Mouse (Mus musculus): ENCODE results near the gene Rbm47. TPM values are rescaled to one million over a fixed set of nuclear protein-coding genes. Genes with fewer than 3 reads are reported as not detected.

Gene Rbm47
- polyA plus RNA-seq, 1 experiment from 2014 or later = 70.7 TPM

DNA sequence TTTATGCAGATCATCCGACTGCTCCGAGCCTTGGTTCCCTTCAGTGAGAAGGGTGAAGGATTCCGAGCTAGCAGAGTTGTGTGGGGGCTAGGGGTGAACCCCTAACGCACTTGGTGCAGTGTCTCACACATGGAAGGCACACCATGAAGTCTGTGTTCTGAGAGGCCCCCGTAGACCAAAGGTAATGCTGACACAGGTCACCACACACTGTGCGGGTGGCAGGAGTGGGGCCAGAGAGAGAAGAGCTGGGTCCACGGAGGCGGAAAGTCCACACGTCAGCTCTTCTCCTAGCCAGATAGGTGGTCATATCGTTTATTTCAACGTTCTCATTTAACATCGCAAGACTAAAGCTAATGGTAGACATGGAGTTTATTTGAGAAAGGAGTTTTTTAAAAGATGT lies 97.0 kb downstream of the Rbm47 start:
- no peak overlapping the region for H3K4me2 ChIP-seq (replicated peaks; ENCODE audit: low read depth)
- DNase-seq (ENCODE audit: low spot score) = no peak
- H3K36me3 ChIP-seq (ENCODE audit: control insufficient read depth, insufficient read depth, low read length) = no peaks in the 10 kb centered on the region
- no peaks in the 10 kb centered on the region for H3K27me3 ChIP-seq (ENCODE audit: control insufficient read depth, insufficient read depth, low read length)
- H3K9ac ChIP-seq (ENCODE audit: low read length) = no peak overlapping the region
- ATAC-seq (ENCODE audit: low FRiP score, low TSS enrichment) = no peak
- 77% methylated on average over 12 of the region's 12 CpGs for WGBS
- H3K4me1 ChIP-seq (replicated peaks; ENCODE audit: control insufficient read depth, insufficient read depth) = 0 out of 2 replicates have a peak, but pooled peaks cover 4% of the 10 kb centered on the region
- H3K27ac ChIP-seq (replicated peaks) = peak overlapping the region; percentile 70
- no peak overlapping the region for H3K4me3 ChIP-seq (ENCODE audit: low read depth, low read length)
- H3K9me3 ChIP-seq (ENCODE audit: control insufficient read depth, low read length) = no peaks in the 10 kb centered on the region
- TF ChIP-seq EP300 (optimal IDR thresholded peaks at IDR 0.05) (no peak), CTCF (IDR thresholded peaks at IDR 0.05; ENCODE audit: low read depth) (no peak)

DNA sequence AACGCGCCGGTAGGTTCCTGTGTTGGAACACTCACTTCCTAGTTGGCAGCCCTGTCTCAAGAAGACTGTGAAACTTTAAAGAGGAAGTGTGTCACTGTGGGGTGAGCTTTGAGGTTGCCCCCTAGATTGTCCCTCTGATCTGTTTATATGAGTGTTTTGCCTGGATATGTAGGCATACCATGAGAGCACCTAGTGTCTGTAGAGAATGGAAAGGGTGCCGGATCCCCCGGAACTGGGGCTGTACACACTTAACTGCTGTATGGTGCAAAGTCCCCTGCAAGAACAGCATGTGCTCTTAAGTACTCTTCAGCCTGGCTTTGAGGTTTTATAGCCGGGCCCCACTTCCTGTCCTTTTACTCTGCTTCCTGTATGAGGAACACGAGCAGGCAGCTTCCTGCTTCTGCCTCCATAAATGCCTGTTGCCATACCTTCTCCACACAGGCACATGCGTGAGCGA lies 97.9 kb downstream of the Rbm47 start:
- H3K27ac ChIP-seq (replicated peaks) = peak overlapping the region; percentile 70
- H3K4me3 ChIP-seq (ENCODE audit: low read depth, low read length) = no peak overlapping the region
- no peak overlapping the region for H3K9ac ChIP-seq (ENCODE audit: low read length)
- no peaks in the 10 kb centered on the region for H3K9me3 ChIP-seq (ENCODE audit: control insufficient read depth, low read length)
- no peaks in the 10 kb centered on the region for H3K27me3 ChIP-seq (ENCODE audit: control insufficient read depth, insufficient read depth, low read length)
- no peak for TF ChIP-seq EP300 (optimal IDR thresholded peaks at IDR 0.05)
- TF ChIP-seq CTCF (IDR thresholded peaks at IDR 0.05; ENCODE audit: low read depth) = no peak
- H3K4me2 ChIP-seq (replicated peaks; ENCODE audit: low read depth) = no peak overlapping the region; the same call in 1 of the 2 replicates
- ATAC-seq (ENCODE audit: low FRiP score, low TSS enrichment) (peak; percentile 43), DNase-seq (ENCODE audit: low spot score) (peak; percentile 44)
- no peaks in the 10 kb centered on the region for H3K36me3 ChIP-seq (ENCODE audit: control insufficient read depth, insufficient read depth, low read length)
- 66% methylated on average over 9 of the region's 9 CpGs for WGBS
- 0 out of 2 replicates have a peak, but pooled peaks cover 4% of the 10 kb centered on the region for H3K4me1 ChIP-seq (replicated peaks; ENCODE audit: control insufficient read depth, insufficient read depth)

DNA sequence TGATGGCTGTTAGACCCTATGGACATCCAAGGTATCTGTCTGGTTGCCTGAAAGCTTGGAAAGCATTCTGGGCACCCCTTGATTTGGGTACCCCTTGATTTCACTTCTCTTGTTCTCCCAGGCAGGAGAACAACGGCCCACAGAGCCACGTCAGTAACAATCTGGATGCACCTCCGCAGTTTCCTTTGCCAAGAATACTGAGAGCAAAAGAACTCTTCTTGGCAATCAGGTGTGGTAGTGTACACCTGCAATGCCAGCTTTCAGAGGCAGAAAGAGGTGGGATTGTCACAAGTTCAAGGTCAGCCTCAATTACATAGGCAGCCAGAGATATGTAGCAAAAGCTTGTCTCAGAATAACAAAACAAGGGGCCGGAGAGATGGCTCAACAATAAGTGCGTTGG lies 98.7 kb downstream of the Rbm47 start:
- H3K9ac ChIP-seq (ENCODE audit: low read length) = no peak overlapping the region
- peak overlapping the region; percentile 65 for H3K27ac ChIP-seq (replicated peaks)
- H3K27me3 ChIP-seq (ENCODE audit: control insufficient read depth, insufficient read depth, low read length) = no peaks in the 10 kb centered on the region
- no peak overlapping the region for H3K4me3 ChIP-seq (ENCODE audit: low read depth, low read length)
- H3K4me1 ChIP-seq (replicated peaks; ENCODE audit: control insufficient read depth, insufficient read depth) = 0 out of 2 replicates have a peak, but pooled peaks cover 4% of the 10 kb centered on the region
- no peak for DNase-seq (ENCODE audit: low spot score)
- H3K4me2 ChIP-seq (replicated peaks; ENCODE audit: low read depth) = no peak overlapping the region
- H3K9me3 ChIP-seq (ENCODE audit: control insufficient read depth, low read length) = no peaks in the 10 kb centered on the region
- no peaks in the 10 kb centered on the region for H3K36me3 ChIP-seq (ENCODE audit: control insufficient read depth, insufficient read depth, low read length)
- TF ChIP-seq EP300 (optimal IDR thresholded peaks at IDR 0.05) (no peak), CTCF (IDR thresholded peaks at IDR 0.05; ENCODE audit: low read depth) (no peak)
- WGBS = 80% methylated on average over 5 of the region's 5 CpGs
- ATAC-seq (ENCODE audit: low FRiP score, low TSS enrichment) = no peak

DNA sequence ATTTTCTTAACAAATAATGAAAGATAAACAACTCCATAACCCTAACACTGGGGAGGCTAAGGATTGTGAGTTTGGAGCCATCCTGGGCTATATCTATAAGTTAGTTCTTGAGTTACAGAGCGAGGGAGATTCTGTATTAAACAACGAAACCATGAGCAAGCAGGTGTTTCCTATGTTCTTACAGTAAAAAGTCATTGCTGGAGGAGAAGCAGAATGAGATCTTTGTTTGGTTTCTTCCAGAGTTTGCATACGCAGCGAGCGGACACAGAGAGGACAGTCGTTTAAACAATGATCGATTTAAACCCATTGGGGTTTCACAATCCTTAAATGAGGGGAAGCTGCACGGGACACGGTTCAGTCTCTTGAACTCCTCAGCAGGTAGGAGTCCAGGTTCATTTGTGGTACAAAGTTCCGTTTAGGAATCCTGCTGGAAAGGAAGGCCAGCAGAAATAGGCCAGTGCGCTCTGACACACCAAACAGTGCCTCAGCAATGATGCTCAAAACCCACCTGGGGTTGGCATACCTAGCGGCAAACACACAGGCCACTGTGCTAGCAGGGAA lies 99.2 kb downstream of the Rbm47 start:
- H3K4me1 ChIP-seq (replicated peaks; ENCODE audit: control insufficient read depth, insufficient read depth) = 0 out of 2 replicates have a peak, but pooled peaks cover 4% of the 10 kb centered on the region
- ATAC-seq (ENCODE audit: low FRiP score, low TSS enrichment) (no peak), DNase-seq (ENCODE audit: low spot score) (no peak)
- no peak overlapping the region for H3K4me3 ChIP-seq (ENCODE audit: low read depth, low read length)
- no peak overlapping the region for H3K4me2 ChIP-seq (replicated peaks; ENCODE audit: low read depth)
- H3K27me3 ChIP-seq (ENCODE audit: control insufficient read depth, insufficient read depth, low read length) = no peaks in the 10 kb centered on the region
- H3K9ac ChIP-seq (ENCODE audit: low read length) = no peak overlapping the region
- H3K9me3 ChIP-seq (ENCODE audit: control insufficient read depth, low read length) = no peaks in the 10 kb centered on the region
- no peaks in the 10 kb centered on the region for H3K36me3 ChIP-seq (ENCODE audit: control insufficient read depth, insufficient read depth, low read length)
- WGBS = 61% methylated on average over 12 of the region's 12 CpGs
- H3K27ac ChIP-seq (replicated peaks) = peak overlapping the region; percentile 65
- no peak for TF ChIP-seq CTCF (IDR thresholded peaks at IDR 0.05; ENCODE audit: low read depth)
- TF ChIP-seq EP300 (optimal IDR thresholded peaks at IDR 0.05) = no peak

DNA sequence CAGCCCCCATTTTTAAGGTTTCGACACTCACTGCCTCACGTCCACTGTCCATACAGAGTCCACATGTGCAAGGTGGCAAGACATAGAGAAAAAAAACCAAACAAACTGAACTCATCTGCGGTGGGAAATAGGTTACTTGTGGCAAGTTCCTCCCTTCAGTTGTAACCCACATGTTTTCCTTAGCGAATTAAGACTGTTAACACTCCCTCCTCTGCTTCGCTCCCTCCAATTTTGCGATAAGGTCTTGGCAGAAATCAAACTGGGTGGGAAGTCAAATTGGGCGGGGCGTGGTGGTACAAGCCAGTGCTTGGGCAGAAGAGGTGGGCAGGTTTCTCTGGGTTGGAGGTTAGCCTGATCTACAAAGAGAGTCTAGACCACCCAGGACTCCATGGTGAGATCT lies 101.2 kb downstream of the Rbm47 start:
- H3K9me3 ChIP-seq (ENCODE audit: control insufficient read depth, low read length) = no peaks in the 10 kb centered on the region
- 70% methylated on average over 8 of the region's 8 CpGs for WGBS
- no peak overlapping the region for H3K4me2 ChIP-seq (replicated peaks; ENCODE audit: low read depth)
- H3K9ac ChIP-seq (ENCODE audit: low read length) = no peak overlapping the region
- ATAC-seq (ENCODE audit: low FRiP score, low TSS enrichment) (no peak), DNase-seq (ENCODE audit: low spot score) (peak; percentile 75)
- H3K27ac ChIP-seq (replicated peaks) = peak overlapping the region; percentile 54; the same call in 1 of the 2 replicates
- no peak overlapping the region for H3K4me3 ChIP-seq (ENCODE audit: low read depth, low read length)
- no peaks in the 10 kb centered on the region for H3K4me1 ChIP-seq (replicated peaks; ENCODE audit: control insufficient read depth, insufficient read depth)
- no peaks in the 10 kb centered on the region for H3K36me3 ChIP-seq (ENCODE audit: control insufficient read depth, insufficient read depth, low read length)
- H3K27me3 ChIP-seq (ENCODE audit: control insufficient read depth, insufficient read depth, low read length) = no peaks in the 10 kb centered on the region
- TF ChIP-seq CTCF (IDR thresholded peaks at IDR 0.05; ENCODE audit: low read depth) (no peak), EP300 (optimal IDR thresholded peaks at IDR 0.05) (no peak)

DNA sequence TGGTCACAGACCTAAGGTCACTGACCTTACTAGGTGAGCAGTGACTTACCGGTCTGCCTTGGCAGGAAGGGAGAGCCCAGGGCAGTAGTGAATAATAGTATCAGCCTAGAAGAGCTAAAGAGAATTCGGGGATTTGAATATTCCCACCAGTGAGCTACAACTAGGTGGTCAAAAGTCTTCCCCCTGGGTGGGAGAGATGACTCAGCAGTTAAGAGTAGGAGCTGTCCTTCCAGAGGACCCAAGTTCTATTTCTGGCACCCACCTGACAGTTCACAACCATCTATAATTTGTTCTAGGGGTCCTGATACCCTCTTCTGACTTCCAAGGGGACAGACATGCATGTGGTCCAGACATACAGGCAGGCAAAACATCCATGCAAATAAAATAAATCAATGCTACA lies 102.6 kb downstream of the Rbm47 start:
- DNase-seq (ENCODE audit: low spot score) (no peak), ATAC-seq (ENCODE audit: low FRiP score, low TSS enrichment) (no peak)
- H3K27me3 ChIP-seq (ENCODE audit: control insufficient read depth, insufficient read depth, low read length) = no peaks in the 10 kb centered on the region
- TF ChIP-seq EP300 (optimal IDR thresholded peaks at IDR 0.05) (no peak), CTCF (IDR thresholded peaks at IDR 0.05; ENCODE audit: low read depth) (no peak)
- no peaks in the 10 kb centered on the region for H3K9me3 ChIP-seq (ENCODE audit: control insufficient read depth, low read length)
- no peaks in the 10 kb centered on the region for H3K36me3 ChIP-seq (ENCODE audit: control insufficient read depth, insufficient read depth, low read length)
- H3K4me1 ChIP-seq (replicated peaks; ENCODE audit: control insufficient read depth, insufficient read depth) = no peaks in the 10 kb centered on the region
- H3K4me2 ChIP-seq (replicated peaks; ENCODE audit: low read depth) = peak overlapping the region; percentile 70; the same call in 1 of the 2 replicates
- no peak overlapping the region for H3K9ac ChIP-seq (ENCODE audit: low read length)
- 55% methylated on average over 2 of the region's 2 CpGs for WGBS
- peak overlapping the region; percentile 45; the same call in 1 of the 2 replicates for H3K27ac ChIP-seq (replicated peaks)
- H3K4me3 ChIP-seq (ENCODE audit: low read depth, low read length) = no peak overlapping the region

All from stomach, postnatal 0 days (tissue).